Mouse (Mus musculus): ENCODE results near the gene Fam92b.

Gene Fam92b

GRCm38 (mm10) chr8:120174606-120175005 is 2.7 kb downstream of the Fam92b start:
- no peak overlapping the region for H3K4me3 ChIP-seq (replicated peaks; ENCODE audit: low read length)
- H3K4me1 ChIP-seq (replicated peaks; ENCODE audit: low read depth, low read length), result peaks cover 36% of the 10 kb centered on the region
- H3K36me3 ChIP-seq (ENCODE audit: insufficient read depth, low read length), result no peaks in the 10 kb centered on the region

GRCm38 (mm10) chr8:120173195-120173594 is 4.1 kb downstream of the Fam92b start:
- TF ChIP-seq POU5F1 (IDR thresholded peaks at IDR 0.05; ENCODE audit: borderline replicate concordance, low read length) (no peak), NANOG (IDR thresholded peaks at IDR 0.05; ENCODE audit: borderline replicate concordance, low read length) (no peak), CTCF (conservative IDR thresholded peaks at IDR 0.05; ENCODE audit: low read length) (no peak)
- peaks cover 31% of the 10 kb centered on the region for H3K4me1 ChIP-seq (replicated peaks; ENCODE audit: low read depth, low read length)

More at GRCm38 (mm10) chr8:120174606-120175005, 2.7 kb downstream of the Fam92b start:
- Histone ChIP-seq H3K27me3 (ENCODE audit: insufficient read depth, low read length) (peaks cover 15% of the 10 kb centered on the region; the same call in 1 of the 2 replicates), H3K9me3 (ENCODE audit: low read length) (no peaks in the 10 kb centered on the region)
- no peak for TF ChIP-seq CTCF (conservative IDR thresholded peaks at IDR 0.05; ENCODE audit: low read length)
- no peak for TF ChIP-seq NANOG (IDR thresholded peaks at IDR 0.05; ENCODE audit: borderline replicate concordance, low read length)
- TF ChIP-seq POU5F1 (IDR thresholded peaks at IDR 0.05; ENCODE audit: borderline replicate concordance, low read length), result no peak

GRCm38 (mm10) chr8:120169119-120169518 is 8.1 kb downstream of the Fam92b start:
- Histone ChIP-seq H3K9me3 (ENCODE audit: low read length) (no peaks in the 10 kb centered on the region), H3K27me3 (ENCODE audit: insufficient read depth, low read length) (peaks cover 24% of the 10 kb centered on the region), H3K4me1 (replicated peaks; ENCODE audit: low read depth, low read length) (peaks cover 11% of the 10 kb centered on the region), H3K36me3 (ENCODE audit: insufficient read depth, low read length) (no peaks in the 10 kb centered on the region), H3K4me3 (replicated peaks; ENCODE audit: low read length) (no peak overlapping the region)
- TF ChIP-seq NANOG (IDR thresholded peaks at IDR 0.05; ENCODE audit: borderline replicate concordance, low read length), result no peak
- TF ChIP-seq POU5F1 (IDR thresholded peaks at IDR 0.05; ENCODE audit: borderline replicate concordance, low read length), result no peak
- TF ChIP-seq CTCF (conservative IDR thresholded peaks at IDR 0.05; ENCODE audit: low read length), result no peak

More at GRCm38 (mm10) chr8:120173195-120173594, 4.1 kb downstream of the Fam92b start:
- H3K9me3 ChIP-seq (ENCODE audit: low read length), result no peaks in the 10 kb centered on the region
- H3K27me3 ChIP-seq (ENCODE audit: insufficient read depth, low read length), result peaks cover 14% of the 10 kb centered on the region; the same call in 1 of the 2 replicates
- H3K36me3 ChIP-seq (ENCODE audit: insufficient read depth, low read length), result no peaks in the 10 kb centered on the region
- H3K4me3 ChIP-seq (replicated peaks; ENCODE audit: low read length), result no peak overlapping the region

GRCm38 (mm10) chr8:120167821-120168220 is 9.4 kb downstream of the Fam92b start:
- no peaks in the 10 kb centered on the region for H3K9me3 ChIP-seq (ENCODE audit: low read length)
- no peaks in the 10 kb centered on the region for H3K36me3 ChIP-seq (ENCODE audit: insufficient read depth, low read length)
- H3K4me3 ChIP-seq (replicated peaks; ENCODE audit: low read length), result no peak overlapping the region
- H3K27me3 ChIP-seq (ENCODE audit: insufficient read depth, low read length), result peaks cover 21% of the 10 kb centered on the region
- no peak for TF ChIP-seq NANOG (IDR thresholded peaks at IDR 0.05; ENCODE audit: borderline replicate concordance, low read length)
- TF ChIP-seq POU5F1 (IDR thresholded peaks at IDR 0.05; ENCODE audit: borderline replicate concordance, low read length), result no peak
- TF ChIP-seq CTCF (conservative IDR thresholded peaks at IDR 0.05; ENCODE audit: low read length), result no peak
- H3K4me1 ChIP-seq (replicated peaks; ENCODE audit: low read depth, low read length), result peaks cover 24% of the 10 kb centered on the region

GRCm38 (mm10) chr8:120167136-120167535 is 10.1 kb downstream of the Fam92b start:
- H3K4me1 ChIP-seq (replicated peaks; ENCODE audit: low read depth, low read length), result peaks cover 25% of the 10 kb centered on the region
- no peaks in the 10 kb centered on the region for H3K36me3 ChIP-seq (ENCODE audit: insufficient read depth, low read length)
- TF ChIP-seq CTCF (conservative IDR thresholded peaks at IDR 0.05; ENCODE audit: low read length) (no peak), NANOG (IDR thresholded peaks at IDR 0.05; ENCODE audit: borderline replicate concordance, low read length) (no peak), POU5F1 (IDR thresholded peaks at IDR 0.05; ENCODE audit: borderline replicate concordance, low read length) (no peak)
- no peak overlapping the region for H3K4me3 ChIP-seq (replicated peaks; ENCODE audit: low read length)
- no peaks in the 10 kb centered on the region for H3K9me3 ChIP-seq (ENCODE audit: low read length)
- H3K27me3 ChIP-seq (ENCODE audit: insufficient read depth, low read length), result peaks cover 25% of the 10 kb centered on the region

GRCm38 (mm10) chr8:120164026-120164425 is 13.2 kb downstream of the Fam92b start:
- Histone ChIP-seq H3K27me3 (ENCODE audit: insufficient read depth, low read length) (peaks cover 42% of the 10 kb centered on the region), H3K9me3 (ENCODE audit: low read length) (no peaks in the 10 kb centered on the region), H3K36me3 (ENCODE audit: insufficient read depth, low read length) (no peaks in the 10 kb centered on the region), H3K4me1 (replicated peaks; ENCODE audit: low read depth, low read length) (peaks cover 25% of the 10 kb centered on the region), H3K4me3 (replicated peaks; ENCODE audit: low read length) (no peak overlapping the region)
- TF ChIP-seq POU5F1 (IDR thresholded peaks at IDR 0.05; ENCODE audit: borderline replicate concordance, low read length) (no peak), CTCF (conservative IDR thresholded peaks at IDR 0.05; ENCODE audit: low read length) (no peak), NANOG (IDR thresholded peaks at IDR 0.05; ENCODE audit: borderline replicate concordance, low read length) (no peak)

- no peak overlapping the region for H3K4me3 ChIP-seq (replicated peaks; ENCODE audit: low read length)
- no peaks in the 10 kb centered on the region for H3K36me3 ChIP-seq (ENCODE audit: insufficient read depth, low read length)
- TF ChIP-seq NANOG (IDR thresholded peaks at IDR 0.05; ENCODE audit: borderline replicate concordance, low read length) (no peak), POU5F1 (IDR thresholded peaks at IDR 0.05; ENCODE audit: borderline replicate concordance, low read length) (no peak), CTCF (conservative IDR thresholded peaks at IDR 0.05; ENCODE audit: low read length) (no peak)
- peaks cover 25% of the 10 kb centered on the region for H3K4me1 ChIP-seq (replicated peaks; ENCODE audit: low read depth, low read length)
- H3K9me3 ChIP-seq (ENCODE audit: low read length), result no peaks in the 10 kb centered on the region
- H3K27me3 ChIP-seq (ENCODE audit: insufficient read depth, low read length), result peaks cover 41% of the 10 kb centered on the region
These were observed 13.9 kb downstream of the Fam92b start for GRCm38 (mm10) chr8:120163376-120163775.

- no peak for TF ChIP-seq POU5F1 (IDR thresholded peaks at IDR 0.05; ENCODE audit: borderline replicate concordance, low read length)
- H3K4me3 ChIP-seq (replicated peaks; ENCODE audit: low read length), result no peak overlapping the region
- H3K4me1 ChIP-seq (replicated peaks; ENCODE audit: low read depth, low read length), result peaks cover 19% of the 10 kb centered on the region
- H3K27me3 ChIP-seq (ENCODE audit: insufficient read depth, low read length), result peaks cover 37% of the 10 kb centered on the region
- H3K36me3 ChIP-seq (ENCODE audit: insufficient read depth, low read length), result no peaks in the 10 kb centered on the region
- H3K9me3 ChIP-seq (ENCODE audit: low read length), result peaks cover 4% of the 10 kb centered on the region
These were observed 14.9 kb downstream of the Fam92b start for GRCm38 (mm10) chr8:120162404-120162752.

All from E14TG2a.4 (cell line).